Comparison of ENCODE assay signal across 15 mouse cellular contexts in the genomic region with DNA sequence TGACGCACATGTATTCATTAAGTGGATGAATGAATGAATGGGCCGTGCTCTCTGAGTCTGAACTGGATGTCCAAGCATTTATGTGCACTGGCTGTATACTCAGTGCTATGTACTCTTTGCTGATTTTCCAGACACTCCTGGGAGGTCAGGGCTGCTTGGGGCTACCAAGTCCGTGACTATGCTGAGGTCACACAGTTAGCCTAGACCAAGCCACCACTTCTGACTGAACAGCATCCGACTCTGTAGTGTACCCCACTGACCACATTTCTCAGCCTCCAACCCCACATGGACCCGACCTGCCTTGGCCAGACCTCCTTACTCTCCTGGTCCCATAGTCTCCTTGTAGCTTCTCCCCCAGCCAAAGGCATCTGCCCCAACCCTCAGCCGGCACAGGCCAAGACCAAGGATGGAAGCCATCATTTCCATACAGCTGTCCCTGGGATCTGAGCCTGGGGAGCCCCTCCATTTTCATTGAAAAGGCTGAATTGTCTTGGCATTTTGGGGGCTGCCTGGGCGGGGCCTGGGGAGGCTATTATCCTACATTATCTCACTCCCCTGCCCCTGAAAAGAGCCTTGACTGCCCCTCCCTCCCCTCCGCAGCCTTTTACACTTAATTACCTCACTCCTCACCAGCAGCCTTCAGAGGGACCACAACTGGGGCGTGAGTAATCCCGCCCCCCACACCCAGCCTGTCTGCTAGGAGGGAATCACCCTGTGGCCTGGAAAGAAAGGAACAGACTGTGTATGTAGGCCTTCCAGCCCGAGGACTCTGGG. TPM values are rescaled to one million over a fixed set of nuclear protein-coding genes. Genes with fewer than 3 reads are reported as not detected.
DNase-seq lines count a peak whose midpoint lies in the region; ATAC-seq and TF ChIP-seq lines count a peak whose summit lies in the region.
"Had no signal": no experiment of that assay in that cellular context is flagged by ENCODE, and none has a peak within 500 bp of the region (broad histone marks: within the 10 kb centered on the region; RNA-seq: fewer than 3 reads in every experiment).

No protein-coding gene starts in this region.

- DNase-seq in brain, embryonic 14.5 days (ENCODE audit: low read depth) = peak; percentile 96
- peak; percentile 68 for DNase-seq in hindbrain, embryonic 11.5 days (ENCODE audit: low spot score)
- DNase-seq in spleen, postnatal 36 days (ENCODE audit: low spot score in 2 of 2) = no peak
- no peak for DNase-seq in left cerebral cortex, postnatal 36 days (ENCODE audit: low spot score in 2 of 2)
- DNase-seq in Muller cell, postnatal 12 days (ENCODE audit: inconsistent ontology term) = no peak
- DNase-seq: adrenal gland, adult 8-10 months; left cerebral cortex, postnatal 4 days; lung, adult 18-20 months had no signal

- no peak overlapping the region for H3K4me3 ChIP-seq in embryonic facial prominence, embryonic 12.5 days
- H3K4me3 ChIP-seq in hindbrain, embryonic 11.5 days (ENCODE audit: low read depth, low read length) = no peak overlapping the region
- no peak overlapping the region for H3K4me3 ChIP-seq in midbrain, embryonic 15.5 days
- H3K4me3 ChIP-seq: heart, embryonic 10.5 days had no signal

- H3K9me3 ChIP-seq in embryonic facial prominence, embryonic 12.5 days = no peaks in the 10 kb centered on the region
- H3K9me3 ChIP-seq in hindbrain, embryonic 11.5 days (ENCODE audit: control insufficient read depth, low read length) = no peaks in the 10 kb centered on the region
- no peaks in the 10 kb centered on the region for H3K9me3 ChIP-seq in midbrain, embryonic 15.5 days
- H3K9me3 ChIP-seq: heart, embryonic 10.5 days had no signal

- no peak for TF ChIP-seq POLR2A in brain, embryonic 14.5 days (IDR thresholded peaks at IDR 0.05; ENCODE audit: borderline replicate concordance, extremely low read depth, insufficient read depth, insufficient read length, poor library complexity, severe bottlenecking)

- no peak overlapping the region for H3K27ac ChIP-seq in embryonic facial prominence, embryonic 12.5 days
- H3K27ac ChIP-seq in hindbrain, embryonic 11.5 days (ENCODE audit: low read depth, low read length) = peak overlapping the region; percentile 86
- peak overlapping the region; percentile 51; the same call in 1 of the 2 replicates for H3K27ac ChIP-seq in midbrain, embryonic 15.5 days
- H3K27ac ChIP-seq: heart, embryonic 10.5 days had no signal

- no peaks in the 10 kb centered on the region for H3K36me3 ChIP-seq in embryonic facial prominence, embryonic 12.5 days
- no peaks in the 10 kb centered on the region for H3K36me3 ChIP-seq in hindbrain, embryonic 11.5 days (ENCODE audit: control insufficient read depth, insufficient read depth, low read length)
- H3K36me3 ChIP-seq in midbrain, embryonic 15.5 days (replicated peaks) = no peaks in the 10 kb centered on the region
- H3K36me3 ChIP-seq: heart, embryonic 10.5 days had no signal

- no peak for TF ChIP-seq CTCF in brain, embryonic 14.5 days (IDR thresholded peaks at IDR 0.05; ENCODE audit: borderline replicate concordance, extremely low read depth, insufficient read depth, insufficient read length)

- no peak overlapping the region for H3K4me2 ChIP-seq in embryonic facial prominence, embryonic 12.5 days (replicated peaks)
- H3K4me2 ChIP-seq in hindbrain, embryonic 11.5 days (replicated peaks; ENCODE audit: low read depth, low read length) = no peak overlapping the region
- no peak overlapping the region for H3K4me2 ChIP-seq in midbrain, embryonic 15.5 days

- ATAC-seq in embryonic facial prominence, embryonic 12.5 days (ENCODE audit: insufficient number of reproducible peaks, insufficient read depth, low FRiP score, low TSS enrichment) = peak; percentile 82
- ATAC-seq in hindbrain, embryonic 11.5 days (ENCODE audit: low FRiP score) = peak; percentile 94
- ATAC-seq in midbrain, embryonic 15.5 days (replicated peaks) = peak; percentile 80
- no peak for ATAC-seq in activated CD4-positive, CD25-positive, alpha-beta regulatory T cell, adult 4 months

- no peak overlapping the region for H3K9ac ChIP-seq in embryonic facial prominence, embryonic 12.5 days
- H3K9ac ChIP-seq in hindbrain, embryonic 11.5 days (ENCODE audit: low read depth, low read length) = 0 out of 2 replicates have a peak overlapping the region, but pooled peaks have one; percentile 37
- no peak overlapping the region; the same call in 1 of the 2 replicates for H3K9ac ChIP-seq in midbrain, embryonic 15.5 days

- H3K27me3 ChIP-seq in embryonic facial prominence, embryonic 12.5 days = peaks cover 2% of the 10 kb centered on the region; the same call in 1 of the 2 replicates
- H3K27me3 ChIP-seq in hindbrain, embryonic 11.5 days (ENCODE audit: control insufficient read depth, insufficient read depth, low read length) = no peaks in the 10 kb centered on the region
- no peaks in the 10 kb centered on the region for H3K27me3 ChIP-seq in midbrain, embryonic 15.5 days (replicated peaks)

- WGBS in embryonic facial prominence, embryonic 12.5 days = 45% methylated on average over 11 of the region's 11 CpGs
- WGBS in hindbrain, embryonic 11.5 days = 25% methylated on average over 11 of the region's 11 CpGs
- 26% methylated on average over 11 of the region's 11 CpGs for WGBS in midbrain, embryonic 15.5 days

- H3K4me1 ChIP-seq in embryonic facial prominence, embryonic 12.5 days = no peaks in the 10 kb centered on the region
- H3K4me1 ChIP-seq in hindbrain, embryonic 11.5 days (replicated peaks; ENCODE audit: control insufficient read depth, insufficient read depth, low read length) = peaks cover 11% of the 10 kb centered on the region
- peaks cover 16% of the 10 kb centered on the region for H3K4me1 ChIP-seq in midbrain, embryonic 15.5 days
- H3K4me1 ChIP-seq: heart, embryonic 10.5 days had no signal

- intact Hi-C loops in left cerebral cortex, postnatal 36 days (cut with DNase I) = no loop called here

RNA-seq across cellular contexts. Expression of gene Scrt2, which starts 12.5 kb away (rescaled TPM):
- 66.5 and 88.8 TPM in 2 replicates for polyA plus RNA-seq in brain, embryonic 14.5 days (2012; rRNA removed)
- polyA plus RNA-seq in embryonic facial prominence, embryonic 12.5 days (2016; fragmentation: Nextera tagmentation; extraction: Ambion mirVana) = 1.4 and 1.9 TPM in 2 replicates
- polyA plus RNA-seq in hindbrain, embryonic 11.5 days (2014; fragmentation: Nextera tagmentation; extraction: Ambion mirVana) = 27.1 and 31.4 TPM in 2 replicates
- polyA plus RNA-seq in midbrain, embryonic 15.5 days (2015; fragmentation: Nextera tagmentation; extraction: Ambion mirVana) = 10.7 and 10.9 TPM in 2 replicates
- polyA plus RNA-seq in activated CD4-positive, CD25-positive, alpha-beta regulatory T cell, adult 4 months (2017; shearing (Covaris generic)) = not detected
- total RNA-seq in left cerebral cortex, postnatal 36 days (2021) = 10 to 100 TPM; 14.5 to 18.5 TPM
- total RNA-seq: common myeloid progenitor, adult 5-6 weeks; megakaryocyte progenitor cell, adult 5-6 weeks had no signal
- polyA plus RNA-seq: heart, embryonic 10.5 days; kidney, embryonic 14.5 days had no signal

RNA-seq across cellular contexts. Expression of gene Srxn1, which starts 36.5 kb away (rescaled TPM):
- 17.9 and 18.5 TPM in 2 replicates for polyA plus RNA-seq in brain, embryonic 14.5 days (2012; rRNA removed)
- polyA plus RNA-seq in embryonic facial prominence, embryonic 12.5 days (2016; fragmentation: Nextera tagmentation; extraction: Ambion mirVana) = 10.7 and 13.6 TPM in 2 replicates
- polyA plus RNA-seq in hindbrain, embryonic 11.5 days (2014; fragmentation: Nextera tagmentation; extraction: Ambion mirVana) = 13.4 and 14.8 TPM in 2 replicates
- 21.5 and 23.7 TPM in 2 replicates for polyA plus RNA-seq in midbrain, embryonic 15.5 days (2015; fragmentation: Nextera tagmentation; extraction: Ambion mirVana)
- 1 to 10 TPM in 1 of 2 experiments, under 1 TPM in 1; 0.92 to 1.5 TPM for polyA plus RNA-seq in activated CD4-positive, CD25-positive, alpha-beta regulatory T cell, adult 4 months (2017; shearing (Covaris generic))
- total RNA-seq in left cerebral cortex, postnatal 36 days (2021) = 10 to 100 TPM; 91.1 to 94.2 TPM

Comparison
In these comparisons a context has a peak if more than half of its experiments do, and no peak if none do; other contexts are left out.
1. DNase-seq: peak in brain, embryonic 14.5 days (single experiment) and hindbrain, embryonic 11.5 days (single experiment); none in spleen, postnatal 36 days (0 of 2), left cerebral cortex, postnatal 36 days (0 of 2) and Muller cell, postnatal 12 days (single experiment).